In genomic region chr4:152186205-152187082, GRCm38 (mm10) we compare ENCODE assay signal across 7 mouse cellular contexts. TPM values are rescaled to one million over a fixed set of nuclear protein-coding genes. Genes with fewer than 3 reads are reported as not detected.
A peak's percentile ranks its signal among the peaks of the same experiment; 100 is the strongest.
DNase-seq lines count a peak whose midpoint lies in the region; ATAC-seq and TF ChIP-seq lines count a peak whose summit lies in the region.

No protein-coding gene starts in this region.

- ATAC-seq in CD4-positive, CD25-positive, alpha-beta regulatory T cell, adult 4 months, result peak; percentile 32
- ATAC-seq in activated CD4-positive, CD25-positive, alpha-beta regulatory T cell, adult 4 months, result peak; percentile 40
- ATAC-seq in heart, postnatal 0 days (ENCODE audit: insufficient read depth, low read depth), result peak; percentile 18

- WGBS in heart, postnatal 0 days, result 15% methylated on average over 14 of the region's 14 CpGs

- H3K4me3 ChIP-seq in heart, postnatal 0 days (ENCODE audit: low read depth, low read length), result peak overlapping the region; percentile 38

- no peak for TF ChIP-seq CTCF in heart, postnatal 0 days (IDR thresholded peaks at IDR 0.05; ENCODE audit: low read depth)

- peak overlapping the region; percentile 62 for H3K9ac ChIP-seq in heart, postnatal 0 days (replicated peaks; ENCODE audit: low read depth, low read length)

- no peaks in the 10 kb centered on the region for H3K27me3 ChIP-seq in heart, postnatal 0 days (ENCODE audit: control insufficient read depth, insufficient read depth, low read length)

- peak overlapping the region; percentile 98 for H3K27ac ChIP-seq in heart, postnatal 0 days (ENCODE audit: low read depth)

- TF ChIP-seq EP300 in heart, postnatal 0 days (IDR thresholded peaks at IDR 0.05; ENCODE audit: low read depth), result no peak

- DNase-seq in heart, postnatal 0 days (ENCODE audit: low spot score), result peak; percentile 59
- DNase-seq in lung, postnatal 10 days, result peak; percentile 38
- DNase-seq in urinary bladder, postnatal 25 days (ENCODE audit: low spot score), result no peak
- DNase-seq in thymus, postnatal 36 days, result no peak
- no peak for DNase-seq in adrenal gland, postnatal 25 days

- peak overlapping the region; percentile 63 for H3K4me2 ChIP-seq in heart, postnatal 0 days (ENCODE audit: low read depth, low read length)

- peaks cover 50% of the 10 kb centered on the region for H3K4me1 ChIP-seq in heart, postnatal 0 days (ENCODE audit: control insufficient read depth, insufficient read depth)

- no peaks in the 10 kb centered on the region for H3K9me3 ChIP-seq in heart, postnatal 0 days (replicated peaks; ENCODE audit: control insufficient read depth, low read length)

- H3K36me3 ChIP-seq in heart, postnatal 0 days (replicated peaks; ENCODE audit: control insufficient read depth, insufficient read depth, low read length), result no peaks in the 10 kb centered on the region

RNA-seq across cellular contexts. Expression of gene Acot7, which starts 8.5 kb away (rescaled TPM):
- polyA plus RNA-seq in CD4-positive, CD25-positive, alpha-beta regulatory T cell, adult 4 months (2017; shearing (Covaris generic)), result 100 to 1,000 TPM; 108 to 145 TPM
- polyA plus RNA-seq in activated CD4-positive, CD25-positive, alpha-beta regulatory T cell, adult 4 months (2017; shearing (Covaris generic)), result 100 to 1,000 TPM; 134 to 172 TPM
- total RNA-seq in heart, postnatal 0 days (2014; rRNA removed; ENCODE audit: low replicate concordance), result 17.9 and 39.5 TPM in 2 replicates
- 68.8 and 73.5 TPM in 2 replicates for polyA plus RNA-seq in heart, postnatal 0 days (2015; fragmentation: Nextera tagmentation; extraction: Ambion mirVana)
- total RNA-seq in adrenal gland, postnatal 25 days (2021), result 34.6 and 39.9 TPM in 2 replicates

RNA-seq across cellular contexts. Expression of gene Hes2, which starts 27.8 kb away (rescaled TPM):
- polyA plus RNA-seq in CD4-positive, CD25-positive, alpha-beta regulatory T cell, adult 4 months (2017; shearing (Covaris generic)), result not detected
- not detected for polyA plus RNA-seq in activated CD4-positive, CD25-positive, alpha-beta regulatory T cell, adult 4 months (2017; shearing (Covaris generic))
- not detected in 2 replicates for total RNA-seq in heart, postnatal 0 days (2014; rRNA removed; ENCODE audit: low replicate concordance)
- not detected in 2 replicates for polyA plus RNA-seq in heart, postnatal 0 days (2015; fragmentation: Nextera tagmentation; extraction: Ambion mirVana)
- not detected in 2 replicates for total RNA-seq in adrenal gland, postnatal 25 days (2021)

RNA-seq across cellular contexts. Expression of gene Espn, which starts 34.3 kb away (rescaled TPM):
- 1 to 10 TPM; 9.5 to 9.9 TPM for polyA plus RNA-seq in CD4-positive, CD25-positive, alpha-beta regulatory T cell, adult 4 months (2017; shearing (Covaris generic))
- 1 to 10 TPM; 6.9 to 8.3 TPM for polyA plus RNA-seq in activated CD4-positive, CD25-positive, alpha-beta regulatory T cell, adult 4 months (2017; shearing (Covaris generic))
- 0.34 and 0.97 TPM in 2 replicates for total RNA-seq in heart, postnatal 0 days (2014; rRNA removed; ENCODE audit: low replicate concordance)
- 0.69 and 0.87 TPM in 2 replicates for polyA plus RNA-seq in heart, postnatal 0 days (2015; fragmentation: Nextera tagmentation; extraction: Ambion mirVana)
- total RNA-seq in adrenal gland, postnatal 25 days (2021), result 1.2 TPM in 2 replicates

Comparison
In these comparisons a context has a peak if more than half of its experiments do, and no peak if none do; other contexts are left out.
1. DNase-seq: peak in heart, postnatal 0 days (single experiment) and lung, postnatal 10 days (single experiment); none in urinary bladder, postnatal 25 days (single experiment), thymus, postnatal 36 days (0 of 2) and adrenal gland, postnatal 25 days (single experiment).
2. Peak in every context shown above with its lines, with median percentiles within 50 percentile points of each other: ATAC-seq.